Mouse (Mus musculus) MEL (cell line): ENCODE results near the gene Pttg1ip. TPM values are rescaled to one million over a fixed set of nuclear protein-coding genes. Genes with fewer than 3 reads are reported as not detected.

Experiments
- DNase-seq: peaks from one replicate; pipeline ENCODE4 v3.0.0; 2011; ENCODE audit warnings: low read depth, low spot score
- H3K27ac ChIP-seq: 2 replicates; pipeline ENCODE4 v1.5.1; 2012; ENCODE audit warnings: low read depth, mild to moderate bottlenecking, control low read depth, low read length, moderate library complexity; ENCODE audit not compliant: control insufficient read depth
- H3K27me3 ChIP-seq, 2 experiments: fragments of 150-350 bp in 1 of 2; sonication (generic) in 1 of 2; 2 replicates each; pipeline ENCODE4 v1.6.1; 2012; ENCODE audit warnings: low read length in 2 of 2, mild to moderate bottlenecking in 2 of 2, improper control_type of control experiment in 1 of 2, moderate library complexity in 1 of 2; ENCODE audit not compliant: insufficient read depth in 2 of 2, control insufficient read depth in 1 of 2
- H3K36me3 ChIP-seq, 2 experiments: 2 replicates each; pipeline ENCODE4 v1.6.1; 2012 to 2014; ENCODE audit warnings: low read length in 2 of 2, improper control_type of control experiment in 1 of 2, inconsistent platforms in 1 of 2, mild to moderate bottlenecking in 1 of 2; ENCODE audit not compliant: insufficient read depth in 2 of 2, control insufficient read depth in 1 of 2
- H3K4me1 ChIP-seq, 2 experiments: fragments of 150-350 bp in 1 of 2; sonication (generic) in 1 of 2; 2 replicates each; pipeline ENCODE4 v1.6.1; 2012; ENCODE audit warnings: low read length in 2 of 2, improper control_type of control experiment in 1 of 2, mild to moderate bottlenecking in 1 of 2; ENCODE audit not compliant: insufficient read depth in 2 of 2, control insufficient read depth in 1 of 2
- H3K4me3 ChIP-seq, 2 experiments: fragments of 150-350 bp in 1 of 2; sonication (generic) in 1 of 2; 2 replicates each; pipeline ENCODE4 v1.5.1; 2012; ENCODE audit warnings: low read depth in 2 of 2, low read length in 2 of 2, mild to moderate bottlenecking in 2 of 2, moderate library complexity in 2 of 2, control low read depth in 1 of 2, improper control_type of control experiment in 1 of 2; ENCODE audit not compliant: control insufficient read depth in 1 of 2, insufficient read depth in 1 of 2
- H3K79me2 ChIP-seq: 2 replicates; pipeline ENCODE4 v1.6.1; 2012; ENCODE audit warnings: mild to moderate bottlenecking, low read length, moderate library complexity; ENCODE audit not compliant: control insufficient read depth, poor library complexity, insufficient read depth
- H3K9ac ChIP-seq: 2 replicates; pipeline ENCODE4 v1.6.1; 2012; ENCODE audit warnings: low read depth, mild to moderate bottlenecking, control low read depth, low read length, moderate library complexity; ENCODE audit not compliant: control insufficient read depth, poor library complexity, severe bottlenecking
- H3K9me3 ChIP-seq: fragments of 150-350 bp; sonication (generic); replicated peaks from 2 replicates; pipeline ENCODE4 v1.6.1; 2012; ENCODE audit warnings: mild to moderate bottlenecking, low read length, improper control_type of control experiment, moderate library complexity; ENCODE audit not compliant: insufficient read depth
- CHD1 ChIP-seq: IDR thresholded peaks from 2 replicates; pipeline ENCODE4 v1.6.1; 2012; ENCODE audit warnings: low read depth, mild to moderate bottlenecking, inconsistent platforms, low read length, improper control_type of control experiment
- CTCF ChIP-seq, 3 experiments: IDR thresholded peaks in 2 of 3; conservative IDR thresholded peaks in 1 of 3; 2 replicates each; pipeline ENCODE4 v1.5.1; 2011 to 2012; ENCODE audit warnings: low read length in 3 of 3, low read depth in 2 of 3, mild to moderate bottlenecking in 2 of 3, improper control_type of control experiment in 1 of 3, inconsistent platforms in 1 of 3, mixed read lengths in 1 of 3, moderate library complexity in 1 of 3; ENCODE audit not compliant: control insufficient read depth in 1 of 3, insufficient read depth in 1 of 3, poor library complexity in 1 of 3, severe bottlenecking in 1 of 3
- GABPA ChIP-seq: IDR thresholded peaks from 2 replicates; pipeline ENCODE4 v1.6.1; 2012; ENCODE audit warnings: low read depth, mild to moderate bottlenecking, inconsistent platforms, low read length, improper control_type of control experiment, moderate library complexity
- JUND ChIP-seq: IDR thresholded peaks from 2 replicates; pipeline ENCODE4 v1.6.1; 2011; ENCODE audit warnings: low read depth, mild to moderate bottlenecking, improper control_type of control experiment, low read length
- MAFK ChIP-seq: IDR thresholded peaks from 2 replicates; pipeline ENCODE4 v1.6.1; 2011; ENCODE audit warnings: low read depth, mild to moderate bottlenecking, low read length, improper control_type of control experiment, borderline replicate concordance
- POLR2AphosphoS2 ChIP-seq: IDR thresholded peaks from 2 replicates; pipeline ENCODE4 v1.6.1; 2011; ENCODE audit warnings: low read length, improper control_type of control experiment
- SMC3 ChIP-seq: IDR thresholded peaks from 2 replicates; pipeline ENCODE4 v1.6.1; 2011; ENCODE audit warnings: low read depth, low read length, improper control_type of control experiment
- TCF12 ChIP-seq: IDR thresholded peaks from 2 replicates; pipeline ENCODE4 v1.6.1; 2014; ENCODE audit warnings: low read depth, mild to moderate bottlenecking, inconsistent platforms, low read length, improper control_type of control experiment, moderate library complexity
- USF1 ChIP-seq: IDR thresholded peaks from 2 replicates; pipeline ENCODE4 v1.6.1; 2014; ENCODE audit warnings: low read depth, mild to moderate bottlenecking, inconsistent platforms, low read length, improper control_type of control experiment, moderate library complexity
- polyA plus RNA-seq, 2 experiments: library from polyadenylated mRNA; stranded (reverse) in 1 of 2; unstranded in 1 of 2; fragments of >175 nt in 1 of 2; fragments of >200 nt in 1 of 2; gene quantifications; 2 replicates each; pipeline versions ENCODE4 v1.2.1 to v1.2.4; 2012; ENCODE audit warnings: low replicate concordance in 2 of 2, low read depth in 1 of 2; ENCODE audit not compliant: insufficient read length in 2 of 2, insufficient read depth in 1 of 2, missing spikeins in 1 of 2
- total RNA-seq: library from RNA; depleted of rRNA; stranded (reverse); fragments of 300-350 nt; gene quantifications from 2 replicates; pipeline ENCODE4 v1.2.3, GENCODE M21; 2012

The Pttg1ip gene
- total and polyA plus RNA-seq, 3 experiments: 50.4 to 53.1 TPM; not detected in 1

DNA sequence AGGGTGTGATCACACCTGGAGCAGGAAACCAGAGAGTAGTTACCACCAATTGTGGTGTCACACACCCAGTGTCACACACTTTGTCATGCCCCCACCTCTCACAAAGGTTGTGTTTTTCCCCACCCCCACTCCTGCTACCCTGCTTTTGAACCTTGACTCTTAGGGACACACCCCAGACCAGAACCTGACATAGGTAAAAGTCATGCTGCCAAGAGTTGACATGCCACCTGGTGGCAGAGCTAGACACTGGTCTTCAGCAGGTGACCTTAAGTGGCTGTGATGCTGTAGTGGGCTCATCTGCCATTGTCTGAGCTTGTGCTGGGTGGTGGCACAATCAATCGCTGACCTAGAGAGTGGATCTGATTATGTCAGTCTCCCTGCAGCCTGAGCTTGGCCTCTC lies 48.5 kb downstream of the Pttg1ip start:
- peaks cover 3 to 15% of the 10 kb centered on the region in 2 experiments; a peak in 3 of 4 replicates for H3K36me3 ChIP-seq
- H3K9me3 ChIP-seq: no peaks in the 10 kb centered on the region
- TF ChIP-seq SMC3 (peak; percentile 31), CHD1 (no peak), CTCF (IDR thresholded peaks at IDR 0.05 in 2 of 3, conservative IDR thresholded peaks at IDR 0.05 in 1 of 3; ENCODE audit: control insufficient read depth in 1 of 3, insufficient read depth in 1 of 3, low read depth in 2 of 3, low read length in 3 of 3, poor library complexity in 1 of 3, severe bottlenecking in 1 of 3) (peak in 1 of 3 experiments; percentile 18; a peak in 1 of 6 replicates), JUND (no peak)
- H3K27ac ChIP-seq: no peak overlapping the region
- no peaks in the 10 kb centered on the region for H3K27me3 ChIP-seq
- peaks cover 0 to 3% of the 10 kb centered on the region in 2 experiments; a peak in 2 of 4 replicates for H3K4me1 ChIP-seq
- H3K79me2 ChIP-seq: peaks cover 39% of the 10 kb centered on the region
- H3K9ac ChIP-seq: no peak overlapping the region
- no peak overlapping the region for H3K4me3 ChIP-seq
- no peak for DNase-seq

DNA sequence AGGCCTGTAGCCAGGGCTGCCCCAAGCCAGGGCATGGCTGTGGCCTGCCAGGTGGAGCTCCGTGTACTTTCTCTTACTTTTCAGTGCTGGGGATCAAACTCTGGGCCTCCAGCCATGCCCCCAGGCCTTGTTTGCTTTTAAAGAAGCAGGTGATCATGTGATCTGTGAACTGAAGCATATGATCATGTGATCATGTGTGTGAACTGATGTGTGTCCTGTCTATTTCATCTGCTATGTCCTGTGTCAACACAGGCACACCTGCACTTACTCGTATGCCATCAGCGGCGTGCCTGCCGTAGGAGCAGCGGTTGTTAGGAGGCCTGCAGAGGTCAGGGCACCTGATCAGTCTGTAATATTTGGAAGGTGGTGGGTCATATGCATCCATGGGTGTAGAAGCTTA lies 52.5 kb downstream of the Pttg1ip start:
- no peak overlapping the region for H3K4me3 ChIP-seq
- TF ChIP-seq POLR2AphosphoS2 (no peak), USF1 (peak; percentile 49; the same call in 1 of the 2 replicates)
- TF ChIP-seq, all 39 proteins: peak for 1
- Histone ChIP-seq H3K36me3 (peaks cover 0 to 18% of the 10 kb centered on the region in 2 experiments; a peak in 2 of 4 replicates), H3K4me1 (no peaks in the 10 kb centered on the region), H3K79me2 (peaks cover 13% of the 10 kb centered on the region), H3K27me3 (no peaks in the 10 kb centered on the region), H3K27ac (no peak overlapping the region), H3K9me3 (no peaks in the 10 kb centered on the region), H3K9ac (no peak overlapping the region)
- no peak for DNase-seq

DNA sequence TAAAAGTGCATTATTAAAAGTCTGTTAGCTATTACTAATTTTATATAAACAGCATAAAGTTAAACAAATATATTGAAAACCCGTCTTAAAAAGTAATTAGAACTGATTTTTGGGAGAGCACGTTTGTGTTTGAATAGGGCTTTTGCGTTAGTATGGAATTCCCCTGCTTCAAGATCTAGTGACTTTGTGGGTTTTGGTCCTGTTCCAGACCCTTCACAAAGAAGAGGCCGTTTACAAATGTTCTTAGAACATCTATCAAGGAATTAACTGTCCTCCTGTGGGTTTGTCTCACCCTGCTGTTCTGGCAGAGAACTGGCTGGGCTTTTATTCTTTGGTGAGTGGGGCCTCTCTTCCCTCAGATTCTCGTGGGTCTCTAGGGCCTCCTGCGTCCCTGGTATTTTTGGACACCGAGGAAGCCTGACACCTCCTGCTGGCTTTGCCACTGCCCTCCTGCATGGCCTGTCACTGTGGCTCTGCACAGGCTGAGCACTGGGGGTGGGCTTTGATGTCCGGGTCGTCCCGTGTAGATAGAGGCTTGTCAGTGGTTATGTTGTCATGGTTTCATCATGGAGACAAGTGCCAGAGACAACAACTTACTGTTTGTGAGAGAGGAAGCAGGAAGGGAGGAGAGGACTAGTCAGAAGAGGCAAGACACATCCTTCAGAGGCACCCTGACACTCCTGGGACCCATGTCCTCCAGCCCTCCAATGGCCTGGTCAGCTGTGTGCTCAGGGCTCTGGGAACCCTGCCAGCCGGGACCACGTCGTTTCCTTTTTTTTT lies 53.1 kb downstream of the Pttg1ip start:
- TF ChIP-seq MAFK (no peak), GABPA (no peak), TCF12 (no peak), CTCF (IDR thresholded peaks at IDR 0.05 in 2 of 3, conservative IDR thresholded peaks at IDR 0.05 in 1 of 3; ENCODE audit: control insufficient read depth in 1 of 3, insufficient read depth in 1 of 3, low read depth in 2 of 3, low read length in 3 of 3, poor library complexity in 1 of 3, severe bottlenecking in 1 of 3) (no peak)
- H3K79me2 ChIP-seq: peaks cover 7% of the 10 kb centered on the region; the same call in 1 of the 2 replicates

More for the DNA sequence above, 53.1 kb downstream of the Pttg1ip start:
- H3K4me3 ChIP-seq: no peak overlapping the region
- no peaks in the 10 kb centered on the region for H3K9me3 ChIP-seq
- no peaks in the 10 kb centered on the region for H3K27me3 ChIP-seq
- H3K4me1 ChIP-seq: no peaks in the 10 kb centered on the region
- H3K9ac ChIP-seq: no peak overlapping the region
- peaks cover 0 to 20% of the 10 kb centered on the region in 2 experiments; a peak in 2 of 4 replicates for H3K36me3 ChIP-seq
- no peak for DNase-seq
- H3K27ac ChIP-seq: no peak overlapping the region
